Mouse (Mus musculus) cerebellum, adult 9-10 months (tissue): Measurements from ENCODE around the gene Fam183b.
"Not testable (repeated sequence)": the region's sequence is repeated elsewhere in the genome, so short reads cannot be mapped to it uniquely, and the experiment has no call there.

Source experiments
- DNase-seq: peaks from one replicate; pipeline ENCODE4 v3.0.0; 2022

The Fam183b gene

DNA sequence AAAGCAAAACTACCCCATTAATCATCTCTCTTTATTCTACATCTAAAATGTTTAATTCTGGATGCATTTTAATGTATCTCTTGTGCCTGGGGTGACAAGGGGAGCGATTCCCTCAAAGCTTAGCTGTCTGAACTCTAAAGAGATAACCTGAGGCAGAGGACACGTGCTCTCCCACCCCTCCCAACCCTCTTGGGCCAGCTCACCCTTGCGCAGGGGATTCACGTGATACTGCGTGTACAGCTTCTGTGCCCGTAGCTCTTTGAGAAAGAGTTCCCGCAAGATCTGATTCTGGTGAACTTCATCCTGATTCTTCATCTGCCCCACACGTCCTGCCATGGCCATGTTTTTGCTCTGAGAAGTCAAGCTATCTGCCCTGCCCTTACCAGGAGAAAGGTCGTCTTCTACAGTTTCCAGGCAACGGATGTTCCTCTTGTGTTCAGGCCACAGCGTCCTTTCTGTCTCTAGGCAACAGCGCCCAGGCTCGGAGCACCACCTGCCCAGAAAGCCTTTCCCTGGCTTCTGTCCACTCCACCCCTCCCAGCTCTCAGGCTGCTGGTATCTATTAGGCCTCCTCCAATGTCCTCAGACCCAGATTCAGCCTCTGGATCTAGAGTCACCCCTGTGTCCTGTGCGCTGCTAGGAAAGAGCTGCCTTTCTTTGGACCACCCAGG lies at the start of gene Fam183b:
Fam183b (minus strand) TSS at position 403 of the 671 bp plus-strand sequence.
- DNase-seq, result peak; percentile 12

DNA sequence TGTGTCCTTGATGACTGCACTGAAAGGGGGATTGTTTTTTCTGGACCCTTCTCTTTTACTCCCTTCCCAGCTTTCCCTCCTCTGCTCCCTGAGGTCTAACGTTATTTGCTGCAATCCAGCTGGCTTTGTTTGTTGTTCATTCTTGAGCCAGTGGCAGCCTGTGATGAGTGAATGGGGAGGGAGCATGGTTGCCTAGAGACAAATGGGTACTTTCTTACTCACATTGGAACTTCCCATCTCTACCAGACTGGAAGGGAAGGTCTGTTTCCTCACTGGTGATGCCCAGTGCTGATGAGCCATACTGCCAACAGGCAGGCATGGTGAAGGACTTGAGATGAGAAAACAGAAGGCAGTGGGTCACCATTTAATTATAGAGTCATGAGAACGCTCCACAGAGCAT lies 48.0 kb upstream of the Fam183b start:
- no peak for DNase-seq

DNA sequence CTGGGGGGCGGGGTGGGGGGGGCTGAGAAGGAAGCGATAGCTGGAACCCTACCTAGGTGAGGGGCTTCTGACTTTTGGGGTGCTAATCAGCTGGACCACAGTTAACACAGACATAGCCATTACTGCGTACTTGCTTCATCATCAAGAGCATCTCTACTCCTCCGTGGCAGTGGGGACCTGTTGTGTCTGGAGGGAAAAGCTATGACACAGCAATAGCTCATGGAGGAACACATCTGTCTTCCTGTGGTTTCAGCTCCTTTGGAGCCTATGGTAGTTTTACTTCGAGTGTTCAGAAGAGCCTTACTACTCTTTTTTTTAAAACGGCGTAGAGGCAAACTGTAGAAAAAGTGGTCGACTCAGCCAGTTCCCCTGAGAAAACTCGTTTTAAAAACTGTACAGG lies 45.9 kb upstream of the Fam183b start:
- DNase-seq, result no peak

DNA sequence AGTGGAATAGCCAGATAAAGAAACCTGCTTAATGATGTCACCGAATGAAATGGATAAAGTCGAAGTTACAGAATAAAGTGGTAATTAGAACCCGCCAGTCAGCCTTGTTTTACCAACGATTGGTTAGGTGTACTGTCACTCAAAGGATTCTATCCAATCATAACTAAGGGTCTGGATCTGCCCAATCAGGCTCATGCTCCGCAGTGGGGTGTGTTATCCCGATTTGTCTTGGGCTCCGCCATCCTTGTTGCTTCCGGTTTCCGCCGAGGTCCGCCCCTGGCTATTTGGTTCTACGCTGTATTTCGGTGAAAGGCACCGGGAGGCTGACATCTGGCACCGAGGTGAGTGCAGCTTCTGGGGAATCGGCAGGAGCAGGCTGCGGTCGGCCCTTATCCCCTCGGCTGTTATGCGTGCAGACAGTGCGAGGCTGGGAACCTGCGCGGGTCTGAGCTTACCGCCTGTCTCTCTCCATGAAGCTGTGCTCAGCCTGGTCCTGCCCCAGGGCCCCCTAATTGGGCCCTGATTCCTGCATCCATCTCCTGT lies 45.2 kb upstream of the Fam183b start, which contains the start of gene Gm12258:
Gm12258 (plus strand) TSS at position 240 of the 543 bp plus-strand sequence.
- DNase-seq, result peak; percentile 99

DNA sequence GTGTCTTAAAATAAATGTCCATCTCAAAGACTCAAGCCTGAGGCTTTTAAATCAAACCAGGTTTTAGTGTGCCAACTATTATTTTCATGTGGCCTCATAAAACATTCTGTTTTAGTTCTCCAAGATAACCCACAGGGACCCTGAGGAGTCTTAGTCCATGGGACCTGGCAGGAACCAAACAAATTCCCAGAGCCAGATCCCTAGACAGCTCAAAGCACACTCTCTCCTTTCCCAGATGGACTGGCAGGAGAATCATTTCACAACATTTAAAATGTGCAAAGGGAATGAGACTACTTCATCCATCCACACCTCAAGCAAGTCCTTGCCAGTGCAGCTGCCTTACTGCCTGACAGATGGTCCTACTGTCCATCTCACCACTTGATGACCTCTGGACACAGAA lies 37.2 kb upstream of the Fam183b start, which contains the start of gene Olfr311:
Olfr311 (plus strand) TSS at position 301 of the 400 bp plus-strand sequence.
- DNase-seq, result not testable (repeated sequence)

DNA sequence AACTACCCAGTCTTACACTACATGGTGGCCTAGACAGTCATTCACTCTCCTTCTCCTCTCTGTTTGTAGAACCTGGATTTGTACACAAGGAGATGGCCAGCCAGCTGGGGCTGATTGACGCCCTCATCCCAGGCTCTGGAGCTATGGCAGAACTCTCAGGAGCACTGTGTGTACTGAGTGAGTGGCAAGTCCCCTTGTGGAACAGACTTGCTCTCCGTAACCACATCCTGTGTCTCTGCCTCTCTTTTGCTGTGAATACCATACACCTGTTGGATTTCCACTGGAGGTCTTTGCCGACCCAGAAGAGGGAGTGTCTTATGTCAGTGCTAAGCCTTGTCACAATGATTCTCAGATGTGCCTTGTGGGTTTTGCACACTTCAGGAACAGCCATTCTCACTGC lies 30.8 kb upstream of the Fam183b start:
- not testable (repeated sequence) for DNase-seq

DNA sequence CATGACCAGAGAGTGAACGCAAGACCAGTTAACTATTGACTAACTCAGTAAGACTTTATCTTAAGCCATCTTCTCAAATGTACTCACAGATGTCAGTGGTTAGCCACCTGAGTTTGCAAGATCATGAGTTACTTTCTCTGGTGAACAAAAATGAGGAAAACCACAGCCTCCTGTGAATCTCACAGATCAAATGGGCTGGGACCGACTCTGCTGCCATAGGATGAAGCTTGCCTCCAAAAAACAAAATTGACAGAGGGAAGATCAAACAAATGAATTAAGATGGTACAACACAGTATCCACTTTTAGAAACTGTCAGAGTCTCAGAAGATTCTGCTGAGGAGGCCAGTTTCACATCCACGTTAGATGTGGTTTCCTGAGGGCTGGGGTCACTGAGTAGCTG lies 28.0 kb upstream of the Fam183b start:
- DNase-seq, result no peak

DNA sequence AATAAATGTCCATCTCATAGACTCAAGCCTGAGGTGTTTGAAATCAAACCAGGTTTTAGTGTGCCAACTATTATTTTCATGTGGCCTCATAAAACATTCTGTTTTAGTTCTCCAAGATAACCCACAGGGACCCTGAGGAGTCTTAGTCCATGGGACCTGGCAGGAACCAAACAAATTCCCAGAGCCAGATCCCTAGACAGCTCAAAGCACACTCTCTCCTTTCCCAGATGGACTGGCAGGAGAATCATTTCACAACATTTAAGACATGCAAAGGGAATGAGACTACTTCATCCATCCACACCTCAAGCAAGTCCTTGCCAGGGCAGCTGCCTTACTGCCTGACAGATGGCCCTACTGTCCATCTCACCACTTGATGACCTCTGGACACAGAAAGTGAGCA lies 27.2 kb upstream of the Fam183b start, which contains the start of gene Olfr312:
Olfr312 (plus strand) TSS at position 301 of the 400 bp plus-strand sequence.
- not testable (repeated sequence) for DNase-seq

DNA sequence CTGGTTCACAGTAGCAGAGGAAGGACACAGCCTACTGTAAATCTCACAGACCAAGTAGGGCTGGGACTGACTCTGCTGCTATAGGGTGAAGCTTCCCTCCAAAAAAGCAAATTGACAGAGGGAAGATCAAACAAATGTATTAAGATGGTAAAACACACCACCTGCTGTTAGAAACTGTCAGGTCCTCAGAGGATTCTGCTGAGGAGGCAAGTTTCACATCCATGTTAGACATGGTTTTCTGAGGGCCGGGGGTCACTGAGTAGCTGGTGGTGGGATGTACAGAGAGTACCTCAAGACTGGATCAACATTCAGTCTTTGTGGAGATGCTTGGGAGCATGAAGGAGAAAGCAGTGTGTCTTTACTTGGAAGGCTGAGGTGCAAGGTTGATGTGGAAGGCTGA lies 13.9 kb upstream of the Fam183b start:
- no peak for DNase-seq

DNA sequence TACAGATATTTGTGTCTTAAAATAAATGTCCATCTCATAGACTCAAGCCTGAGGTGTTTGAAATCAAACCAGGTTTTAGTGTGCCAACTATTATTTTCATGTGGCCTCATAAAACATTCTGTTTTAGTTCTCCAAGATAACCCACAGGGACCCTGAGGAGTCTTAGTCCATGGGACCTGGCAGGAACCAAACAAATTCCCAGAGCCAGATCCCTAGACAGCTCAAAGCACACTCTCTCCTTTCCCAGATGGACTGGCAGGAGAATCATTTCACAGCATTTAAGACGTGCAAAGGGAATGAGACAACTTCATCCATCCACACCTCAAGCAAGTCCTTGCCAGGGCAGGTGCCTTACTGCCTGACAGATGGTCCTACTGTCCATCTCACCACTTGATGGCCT lies 12.9 kb upstream of the Fam183b start, which contains the start of gene Olfr313:
Olfr313 (plus strand) TSS at position 301 of the 400 bp plus-strand sequence.
- DNase-seq, result not testable (repeated sequence)

DNA sequence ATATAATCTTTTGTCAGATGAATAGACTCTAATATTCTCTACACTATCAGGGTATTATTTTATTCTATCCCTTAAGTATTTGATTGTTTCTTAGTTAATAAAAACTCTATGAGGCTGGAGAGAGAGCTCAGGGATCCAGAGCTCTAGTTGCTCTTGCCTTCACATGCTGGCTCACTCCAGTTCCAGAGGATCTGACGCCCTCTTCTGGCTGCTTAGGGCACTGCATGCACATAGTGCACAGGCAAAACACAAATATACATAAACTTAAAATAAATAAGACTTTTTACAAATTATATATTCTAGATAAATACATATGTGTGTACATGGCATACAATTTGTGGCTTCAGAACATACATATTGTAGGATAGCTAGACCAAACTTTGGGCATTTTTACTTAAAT lies 10.2 kb upstream of the Fam183b start:
- DNase-seq, result no peak

DNA sequence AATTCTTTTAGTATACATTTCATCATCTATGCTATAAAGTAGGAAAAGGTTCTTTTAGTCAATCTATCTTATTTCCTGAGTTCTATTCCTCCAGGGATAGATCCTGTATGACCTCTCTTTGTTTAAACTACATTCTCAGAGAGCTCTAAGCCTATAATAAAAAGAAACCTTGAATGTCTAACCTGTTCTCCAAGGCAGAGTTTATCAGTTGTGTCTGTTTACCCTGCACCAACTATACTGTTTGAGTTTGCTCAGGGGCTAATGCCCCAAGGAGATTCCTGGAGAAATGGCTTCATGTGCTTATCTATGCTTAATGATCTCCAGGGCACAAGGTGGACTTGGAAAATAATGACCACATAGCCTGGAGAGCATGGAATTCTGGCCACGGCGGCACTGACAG lies 2.6 kb upstream of the Fam183b start:
- no peak for DNase-seq

DNA sequence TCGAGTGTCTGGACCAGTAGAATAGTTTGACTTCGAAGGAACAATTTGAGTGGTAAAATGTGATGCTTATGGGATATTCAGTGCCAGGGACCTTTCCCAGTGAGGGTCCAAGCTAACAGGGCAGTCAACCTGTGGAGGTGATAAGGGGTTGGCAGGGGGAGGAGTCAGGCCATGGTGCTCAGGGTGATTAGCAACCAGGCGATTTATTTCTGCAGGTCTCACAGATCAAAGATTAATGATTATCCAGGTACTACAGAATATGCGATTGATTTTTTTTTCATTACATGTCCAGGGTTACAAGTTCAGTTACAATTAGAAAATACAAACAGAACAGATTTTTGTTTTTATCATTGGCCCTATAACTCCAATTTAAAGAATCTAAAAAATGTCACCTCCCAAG lies 2.1 kb upstream of the Fam183b start:
- DNase-seq, result no peak

DNA sequence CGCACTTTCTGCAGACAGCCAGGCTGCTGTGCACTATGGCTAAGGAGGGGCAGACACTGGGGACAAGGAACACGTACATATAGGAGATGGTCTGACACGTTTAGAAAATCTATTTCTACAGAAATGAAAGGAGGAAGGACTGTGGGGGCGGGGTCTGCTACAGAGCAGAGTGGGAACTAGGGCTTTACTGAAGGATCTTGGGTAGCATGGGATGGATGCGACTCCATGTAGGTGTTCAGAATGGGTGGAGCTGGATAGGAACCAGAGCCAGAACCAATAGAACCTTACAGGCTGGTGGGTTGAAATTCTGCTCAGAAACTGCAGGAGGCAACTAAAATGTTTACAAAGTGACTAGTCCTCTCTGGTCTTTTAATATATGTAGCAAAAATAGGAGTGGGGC lies 2.0 kb downstream of the Fam183b start:
- no peak for DNase-seq

DNA sequence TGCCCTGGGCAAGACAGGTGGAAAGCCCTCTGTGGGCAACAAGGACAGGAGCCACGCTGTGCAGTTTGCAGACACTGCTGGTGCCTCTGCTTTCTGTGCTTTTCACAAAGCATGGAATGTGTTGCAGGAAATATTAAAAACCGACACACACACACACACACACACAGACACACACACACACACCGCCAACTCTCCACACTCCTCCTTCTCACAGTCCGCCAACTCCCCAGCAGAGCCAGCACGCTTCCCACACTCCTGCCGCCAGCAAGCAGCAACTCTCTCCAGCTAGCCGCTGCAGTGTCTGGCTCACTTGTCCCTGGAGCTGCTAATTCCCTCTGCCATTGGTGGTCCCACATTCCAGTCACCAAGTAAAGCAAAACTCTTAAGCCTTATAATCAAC lies 4.9 kb downstream of the Fam183b start:
- DNase-seq, result no peak

DNA sequence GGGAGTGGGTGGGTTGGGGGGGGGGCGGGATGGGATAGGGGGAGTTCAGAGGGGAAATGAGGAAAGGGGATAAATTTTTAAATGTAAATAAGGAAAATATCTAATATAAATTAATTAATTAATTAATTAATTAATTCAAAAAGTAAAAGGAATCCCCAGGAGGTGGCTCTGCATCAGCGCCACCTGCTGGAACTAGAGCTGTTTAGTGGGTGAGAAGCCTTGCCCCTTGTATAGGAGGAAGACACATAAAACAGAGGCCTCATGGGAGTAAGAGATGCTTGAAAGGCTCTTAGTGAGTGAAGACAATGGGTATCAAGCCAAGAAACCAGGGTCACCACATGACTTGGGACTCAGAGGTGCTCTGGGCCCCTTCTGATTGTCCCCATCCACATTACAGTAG lies 5.9 kb downstream of the Fam183b start:
- DNase-seq, result no peak

DNA sequence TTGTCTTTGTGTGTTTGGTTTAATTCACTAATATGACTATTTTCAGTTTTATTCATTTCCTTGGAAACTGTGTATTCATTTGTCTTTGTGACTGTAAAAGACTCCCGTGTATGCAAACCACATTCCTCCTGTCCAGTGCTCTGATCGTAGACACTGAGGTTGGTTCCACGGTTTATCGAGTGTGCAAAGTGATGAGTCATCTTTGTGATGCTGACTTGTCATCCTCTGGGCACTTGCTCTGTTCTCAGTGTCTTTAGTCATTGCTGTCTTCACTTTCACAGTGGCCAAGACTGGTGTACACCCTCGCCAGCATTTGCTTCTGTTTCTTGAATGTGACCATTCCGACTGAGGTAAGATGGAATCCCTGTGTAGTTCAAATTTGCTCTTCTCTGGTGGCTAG lies 11.1 kb downstream of the Fam183b start:
- DNase-seq, result no peak

DNA sequence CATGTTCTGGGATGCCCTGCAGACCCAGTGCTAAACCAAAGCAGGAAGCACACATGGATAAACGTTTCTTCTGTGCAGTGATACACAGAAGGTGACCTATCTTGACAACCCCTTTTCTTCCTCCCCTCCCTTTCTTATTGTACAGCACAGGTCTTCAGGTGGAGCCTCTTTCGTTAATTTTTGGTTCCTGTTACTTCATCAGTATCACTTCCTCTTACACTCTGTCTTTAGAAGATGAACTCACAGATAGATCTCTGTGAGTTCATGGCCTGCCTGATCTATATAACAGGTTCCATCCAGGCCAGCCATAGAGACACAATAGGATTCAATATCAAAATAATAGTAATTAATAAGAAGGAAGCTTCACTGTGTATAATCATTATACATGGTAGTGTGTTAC lies 11.7 kb downstream of the Fam183b start:
- no peak for DNase-seq

DNA sequence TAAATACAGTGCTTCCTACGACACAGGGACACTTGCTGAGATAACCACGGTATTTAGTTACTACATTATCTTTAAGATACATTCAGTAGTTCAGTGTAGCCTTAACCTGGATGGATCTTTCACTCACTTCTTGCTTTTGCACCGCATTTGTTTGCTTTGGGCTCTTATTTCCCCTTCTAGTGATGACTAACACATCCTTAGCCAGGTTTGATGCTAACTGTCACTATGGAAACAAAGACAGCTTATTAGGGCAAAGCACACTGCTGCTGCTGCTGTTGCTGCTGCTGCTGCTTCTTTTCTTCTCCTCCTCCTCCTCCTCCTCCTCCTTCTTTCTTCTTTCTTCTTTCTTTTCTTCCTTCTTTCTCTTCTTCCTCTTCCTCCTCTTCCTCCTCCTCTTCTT lies 12.2 kb downstream of the Fam183b start:
- no peak for DNase-seq

DNA sequence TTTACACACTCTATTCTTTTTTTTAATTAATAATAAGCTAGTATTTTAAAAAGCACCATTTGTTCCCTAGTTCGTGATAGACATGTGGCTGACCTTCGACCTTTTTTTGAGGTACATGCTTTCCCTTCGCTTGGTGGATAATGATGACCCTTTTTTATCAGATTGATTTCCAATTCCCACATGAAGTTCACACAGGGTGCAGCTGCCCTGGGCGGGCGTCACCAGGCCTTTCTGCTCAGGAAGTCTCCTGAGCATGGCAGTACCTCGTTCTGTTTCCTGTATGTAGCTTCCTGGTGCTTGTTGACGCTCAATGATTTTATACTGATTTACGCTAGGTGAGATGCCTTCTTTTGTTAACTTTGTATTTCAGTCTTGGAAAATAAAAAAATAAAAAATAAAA lies 13.4 kb downstream of the Fam183b start:
- DNase-seq, result no peak

DNA sequence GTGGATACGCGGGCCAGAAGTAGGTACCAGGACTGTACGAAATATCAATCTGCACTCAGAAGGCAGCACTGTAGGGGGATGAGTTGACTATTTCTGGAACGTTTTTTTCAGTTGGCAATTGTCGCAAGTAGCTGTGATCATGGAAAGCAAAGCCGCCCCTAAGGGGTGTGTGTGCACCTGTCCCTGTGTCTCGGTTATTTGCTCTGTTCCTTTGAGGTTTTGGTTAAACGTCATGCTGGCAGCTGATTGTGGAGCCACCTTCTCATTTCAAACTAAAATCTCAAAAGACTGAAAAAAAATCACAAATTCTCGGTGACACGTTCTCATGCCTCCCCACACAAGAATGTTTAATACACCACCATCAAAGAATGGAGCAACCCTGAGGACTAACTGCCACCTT lies 14.1 kb downstream of the Fam183b start:
- DNase-seq, result no peak

DNA sequence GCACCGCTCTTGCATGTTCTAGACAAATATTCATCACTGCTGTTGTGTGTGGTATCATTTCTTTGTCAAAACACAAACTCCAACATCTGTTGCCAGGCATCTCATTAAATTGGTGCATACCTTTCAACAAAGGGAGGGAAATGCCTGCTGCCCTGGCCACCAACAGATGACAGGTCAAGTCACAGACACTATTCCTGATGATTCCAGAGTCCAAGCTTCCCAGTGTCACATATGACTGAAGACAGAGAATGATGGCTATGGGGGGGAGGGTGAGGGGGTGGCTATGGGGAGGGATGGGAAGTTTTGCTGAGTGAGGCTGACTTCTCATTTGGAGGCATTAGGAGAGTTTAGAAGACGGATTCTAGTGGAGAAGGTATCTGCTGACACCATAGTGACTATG lies 17.6 kb downstream of the Fam183b start:
- DNase-seq, result no peak

DNA sequence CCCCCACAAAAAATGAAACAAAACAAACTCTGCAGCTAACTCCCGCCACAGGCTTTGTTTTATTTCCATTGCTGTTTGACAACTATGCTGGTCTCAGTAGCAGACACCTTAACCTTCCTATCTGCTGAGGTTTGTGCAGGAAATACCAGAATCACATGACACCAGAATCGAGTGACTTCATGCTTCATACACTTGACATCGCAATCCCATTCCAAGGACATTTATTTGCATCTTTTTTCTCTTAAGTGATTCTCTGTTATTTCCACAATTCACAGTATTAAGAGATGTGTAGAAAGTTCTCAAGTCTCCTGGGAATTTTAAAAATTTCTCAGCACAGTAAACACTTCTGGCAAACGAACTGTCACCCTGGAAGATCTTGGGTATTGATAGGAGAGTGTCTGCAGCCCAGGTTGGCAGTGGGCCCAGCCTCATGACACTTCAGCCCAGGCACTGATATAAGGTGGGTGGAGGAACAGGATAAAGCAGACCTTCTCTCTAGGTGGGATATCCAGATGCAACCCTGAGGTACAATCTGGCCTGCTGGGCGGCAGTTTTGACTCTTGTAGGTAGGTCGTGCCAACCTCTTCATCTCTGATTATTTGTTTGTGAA lies 19.2 kb downstream of the Fam183b start, which contains the start of gene Olfr314:
Olfr314 (plus strand) TSS at position 473 of the 610 bp plus-strand sequence.
- no peak for DNase-seq

DNA sequence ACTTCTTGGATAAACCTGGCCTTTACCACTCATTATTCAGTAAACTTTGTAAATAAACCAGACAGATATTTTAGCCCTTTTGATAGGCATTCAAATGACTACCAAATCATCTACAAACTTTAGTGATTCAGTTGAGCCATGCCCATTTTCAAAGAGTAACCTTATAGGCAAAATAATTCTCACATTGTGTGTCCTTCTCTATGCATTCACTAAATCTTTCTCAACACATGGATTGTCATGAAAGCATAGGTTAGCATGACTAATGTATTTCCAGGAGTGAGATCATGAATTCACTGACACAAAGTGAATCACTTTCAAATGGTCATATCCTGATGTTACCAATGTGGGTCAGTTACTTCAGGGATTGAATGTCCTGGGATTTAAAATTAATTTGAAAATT lies 28.9 kb downstream of the Fam183b start, which contains the start of gene Olfr315:
Olfr315 (plus strand) TSS at position 301 of the 400 bp plus-strand sequence.
- DNase-seq, result no peak
